Mouse (Mus musculus): Measurements from ENCODE around the gene Ranbp6.

- no peak for TF ChIP-seq GATA1 (IDR thresholded peaks at IDR 0.05; ENCODE audit: borderline replicate concordance, low read length)
- no peak for TF ChIP-seq FLI1 (IDR thresholded peaks at IDR 0.05; ENCODE audit: low read length)
Measured at GRCm38 (mm10) chr19:29851036-29851690, 38.4 kb upstream of the Ranbp6 start.
